Mouse (Mus musculus) neural tube, embryonic 10.5 days (tissue): ENCODE data around the gene Gm5294.

Experiments used
- DNase-seq: peaks from one replicate; pipeline ENCODE4 v3.0.0-alpha.2; 2017; ENCODE audit warnings: low spot score; ENCODE audit errors: extremely low spot score

Gm5294 gene

GRCm38 (mm10) chr5:138819780-138820179 is at the start of gene Gm5294:
Gm5294 (plus strand) TSS chr5:138820080.
- peak; percentile 31 for DNase-seq

GRCm38 (mm10) chr5:138775096-138775495 is 44.8 kb upstream of the Gm5294 start:
- DNase-seq = no peak

GRCm38 (mm10) chr5:138776346-138776745 is 43.5 kb upstream of the Gm5294 start:
- no peak for DNase-seq

- DNase-seq = peak; percentile 32
Measured at GRCm38 (mm10) chr5:138778731-138779463, 41.0 kb upstream of the Gm5294 start.

- DNase-seq = no peak
Measured at GRCm38 (mm10) chr5:138779655-138780054, 40.2 kb upstream of the Gm5294 start.

GRCm38 (mm10) chr5:138782697-138783096 is 37.2 kb upstream of the Gm5294 start:
- no peak for DNase-seq

GRCm38 (mm10) chr5:138783181-138783580 is 36.7 kb upstream of the Gm5294 start:
- DNase-seq = no peak

GRCm38 (mm10) chr5:138785986-138786515 is 33.8 kb upstream of the Gm5294 start:
- no peak for DNase-seq

GRCm38 (mm10) chr5:138787648-138788047 is 32.2 kb upstream of the Gm5294 start:
- no peak for DNase-seq

- no peak for DNase-seq
Measured at GRCm38 (mm10) chr5:138788481-138789211, 31.2 kb upstream of the Gm5294 start.

GRCm38 (mm10) chr5:138790954-138791480 is 28.9 kb upstream of the Gm5294 start:
- DNase-seq = no peak

- no peak for DNase-seq
Measured at GRCm38 (mm10) chr5:138801588-138802116, 18.2 kb upstream of the Gm5294 start.

- DNase-seq = no peak
Measured at GRCm38 (mm10) chr5:138804286-138804685, 15.6 kb upstream of the Gm5294 start.

- DNase-seq = no peak
Measured at GRCm38 (mm10) chr5:138809767-138810166, 10.1 kb upstream of the Gm5294 start.

- DNase-seq = peak; percentile 26
Measured at GRCm38 (mm10) chr5:138820717-138821332, 945 bp downstream of the Gm5294 start.

GRCm38 (mm10) chr5:138825090-138825489 is 5.2 kb downstream of the Gm5294 start:
- DNase-seq = no peak

GRCm38 (mm10) chr5:138833406-138833805 is 13.5 kb downstream of the Gm5294 start:
- DNase-seq = no peak

GRCm38 (mm10) chr5:138834910-138835309 is 15.0 kb downstream of the Gm5294 start:
- no peak for DNase-seq

GRCm38 (mm10) chr5:138840981-138841380 is 21.1 kb downstream of the Gm5294 start:
- DNase-seq = no peak

GRCm38 (mm10) chr5:138843168-138843824 is 23.4 kb downstream of the Gm5294 start:
- no peak for DNase-seq

GRCm38 (mm10) chr5:138846506-138846905 is 26.6 kb downstream of the Gm5294 start:
- DNase-seq = no peak
